Mouse (Mus musculus): Measurements from ENCODE around the gene Xkr8.
"Not testable (repeated sequence)": the region's sequence is repeated elsewhere in the genome, so short reads cannot be mapped to it uniquely, and the experiment has no call there.

Gene Xkr8

DNA sequence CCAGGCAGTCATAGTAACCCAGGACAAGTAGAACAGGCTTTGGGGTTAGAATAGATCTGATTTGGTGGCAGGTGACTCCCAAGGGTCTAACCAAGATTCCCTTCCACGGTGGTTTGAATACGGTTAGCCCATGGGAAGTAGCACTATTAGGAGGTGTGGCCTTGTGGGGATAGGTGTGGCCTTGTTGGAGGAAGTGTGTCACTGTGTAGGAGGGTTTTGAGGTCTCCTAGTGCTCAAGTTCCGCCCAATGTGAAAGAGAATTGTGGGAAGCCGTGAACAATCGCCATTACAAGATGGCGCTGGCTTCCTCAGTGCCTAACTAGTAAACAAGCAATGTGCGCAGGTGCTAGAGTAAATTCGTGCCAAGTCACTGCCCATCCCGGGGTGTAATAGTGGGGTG lies 4.8 kb upstream of the Xkr8 start:
- in situ Hi-C loops (cut with MboI, MseI) = not testable (repeated sequence)

DNA sequence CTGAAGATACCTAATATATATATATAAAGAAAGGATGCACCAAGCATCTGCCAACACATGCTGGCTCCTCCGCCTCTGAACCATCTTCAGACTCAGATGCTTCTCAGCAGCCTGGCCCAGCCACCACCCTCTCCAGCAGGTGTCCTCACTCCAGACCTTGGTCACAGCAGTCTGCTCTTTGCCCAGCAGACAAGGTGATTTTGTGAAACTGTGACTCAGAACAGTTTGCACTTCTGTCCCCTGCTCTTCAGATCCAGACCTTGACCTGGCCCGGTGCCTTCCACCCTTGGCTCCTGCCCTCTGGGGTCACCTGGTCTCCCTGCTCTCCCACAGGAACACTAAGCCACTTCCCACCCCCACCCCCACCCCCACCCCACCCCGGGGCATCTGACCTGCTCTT lies 3.5 kb upstream of the Xkr8 start:
- in situ Hi-C loops (cut with MboI, MseI) = no loop called here

DNA sequence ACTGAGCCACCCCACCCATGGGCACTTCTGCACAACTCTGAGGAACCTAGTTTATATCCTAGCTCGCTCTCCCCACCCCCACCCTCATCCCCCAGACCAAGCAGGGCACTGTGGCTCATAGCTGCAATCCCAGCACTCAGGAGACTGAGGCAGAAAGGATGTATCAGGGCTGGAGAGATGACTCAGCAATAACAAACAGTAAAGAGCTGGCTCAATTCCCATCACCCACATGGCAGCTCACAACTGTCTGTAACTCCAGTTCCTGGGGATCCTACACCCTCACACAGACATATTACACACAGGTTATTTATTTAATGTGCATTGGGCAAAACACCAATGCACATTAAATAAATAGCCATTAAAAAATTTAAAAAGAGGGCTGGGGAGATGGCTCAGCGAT lies 3.0 kb upstream of the Xkr8 start:
- in situ Hi-C loops (cut with MboI, MseI) = no loop called here

DNA sequence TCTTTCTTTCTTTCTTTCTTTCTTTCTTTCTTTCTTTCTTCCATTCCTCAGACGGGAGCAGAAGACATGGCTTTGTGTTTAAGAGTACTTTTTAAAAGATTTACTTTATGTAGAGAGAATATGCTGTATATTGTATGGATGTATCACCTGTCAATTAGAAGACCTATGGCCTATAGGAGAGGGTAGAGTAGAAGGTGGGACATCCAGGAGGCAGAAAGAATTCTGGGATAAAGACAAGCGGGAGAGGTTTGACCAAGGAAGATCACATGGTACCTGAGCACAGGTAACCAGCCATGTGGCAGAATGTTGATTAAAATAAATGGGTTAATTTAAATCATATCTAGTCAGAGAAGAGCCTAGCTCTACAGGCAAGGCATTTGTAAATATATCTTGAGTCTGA lies 2.4 kb upstream of the Xkr8 start:
- in situ Hi-C loops (cut with MboI, MseI) = no loop called here

DNA sequence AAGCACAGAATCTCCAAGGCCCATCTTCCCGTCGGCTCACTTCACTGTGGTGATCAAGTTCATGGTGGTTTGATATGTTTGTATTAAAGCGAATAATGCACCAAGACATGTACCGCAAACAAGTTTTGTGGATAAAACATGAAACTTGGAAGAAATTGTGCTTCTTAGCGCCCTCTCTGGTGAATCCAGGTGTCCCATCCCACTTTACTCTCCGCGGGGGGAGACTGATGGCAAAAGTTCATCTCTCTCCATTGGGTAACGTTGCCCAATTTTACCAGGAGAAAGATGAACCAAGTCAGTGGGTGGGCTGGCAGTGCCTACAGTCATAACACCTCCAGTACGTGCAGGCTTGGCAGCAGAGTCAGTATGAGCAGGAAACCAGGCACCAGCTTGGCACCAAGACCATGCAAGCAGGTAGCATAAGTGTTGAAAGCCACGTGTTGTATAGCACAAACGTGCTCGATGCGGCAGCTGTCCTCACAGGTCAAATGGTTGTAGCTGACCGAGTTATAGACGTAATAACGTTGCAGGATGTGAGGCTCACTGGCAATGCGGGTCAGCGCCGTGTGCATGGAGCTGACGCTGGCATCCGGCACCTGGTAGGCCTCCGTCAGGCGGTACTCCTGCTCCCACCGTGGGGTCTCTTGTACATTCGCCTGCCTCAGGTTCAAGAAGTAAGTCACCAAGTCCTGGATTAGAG lies 875 bp upstream of the Xkr8 start:
- in situ Hi-C loops (cut with MboI, MseI) = no loop called here

DNA sequence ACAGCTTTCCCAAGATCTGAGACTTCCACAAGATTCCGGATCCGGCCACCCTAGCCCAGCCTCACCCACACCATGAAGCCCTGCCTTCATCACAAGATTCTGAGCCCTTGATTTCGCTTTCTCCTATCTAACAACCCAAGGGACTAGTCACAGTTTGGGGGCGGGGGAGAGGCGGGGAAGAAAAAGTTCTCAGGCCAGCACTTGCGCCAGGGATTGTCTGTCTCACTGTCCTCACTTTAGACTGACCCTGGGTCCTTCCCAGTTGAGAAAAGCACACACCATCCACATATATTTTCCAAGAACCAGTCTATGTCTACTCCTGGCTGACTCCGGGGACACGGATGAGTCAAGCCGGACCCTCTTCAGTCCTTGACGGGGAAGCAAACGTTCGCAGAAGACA lies 730 bp downstream of the Xkr8 start:
- in situ Hi-C loops (cut with MboI, MseI) = no loop called here

DNA sequence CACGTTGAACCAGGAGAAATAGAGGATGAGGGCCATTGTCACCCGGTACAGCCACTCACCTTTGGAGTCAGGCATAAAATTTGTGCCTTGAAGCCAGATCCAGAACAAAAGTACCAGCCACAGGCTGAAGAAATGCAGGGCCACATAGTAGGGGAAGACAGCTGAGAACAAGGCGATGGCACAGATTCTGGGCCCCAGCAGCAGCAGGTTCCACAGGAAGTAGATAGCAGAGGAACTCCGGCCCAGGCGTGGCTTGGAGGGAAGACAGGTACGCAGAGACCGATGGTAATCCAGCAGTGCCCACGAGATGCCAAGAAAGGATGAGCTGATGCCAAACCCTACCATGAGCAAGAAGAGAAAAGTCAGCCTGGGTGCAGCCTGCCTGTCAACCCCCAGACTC lies 4.1 kb downstream of the Xkr8 start:
- in situ Hi-C loops (cut with MboI, MseI) = no loop called here

DNA sequence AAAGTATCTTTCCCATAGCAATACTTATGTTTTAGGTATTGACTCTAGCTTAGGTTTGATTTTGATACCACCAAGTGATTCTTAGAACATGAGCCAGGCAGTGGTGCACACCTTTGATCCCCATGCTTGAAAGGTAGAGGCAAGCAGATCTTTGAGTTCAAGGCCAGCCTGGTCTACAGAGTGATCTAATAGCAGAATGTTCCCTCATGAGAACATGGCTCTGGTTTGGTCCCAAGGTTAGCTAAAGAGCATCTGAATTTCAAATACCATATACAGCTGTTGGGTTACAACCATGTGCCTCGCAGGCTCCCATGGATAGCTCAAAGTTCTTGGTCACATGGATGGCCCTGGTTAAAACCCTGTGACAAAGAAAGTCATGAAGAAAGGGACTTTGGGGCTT lies 14.1 kb downstream of the Xkr8 start:
- in situ Hi-C loops (cut with MboI, MseI) = no loop called here

DNA sequence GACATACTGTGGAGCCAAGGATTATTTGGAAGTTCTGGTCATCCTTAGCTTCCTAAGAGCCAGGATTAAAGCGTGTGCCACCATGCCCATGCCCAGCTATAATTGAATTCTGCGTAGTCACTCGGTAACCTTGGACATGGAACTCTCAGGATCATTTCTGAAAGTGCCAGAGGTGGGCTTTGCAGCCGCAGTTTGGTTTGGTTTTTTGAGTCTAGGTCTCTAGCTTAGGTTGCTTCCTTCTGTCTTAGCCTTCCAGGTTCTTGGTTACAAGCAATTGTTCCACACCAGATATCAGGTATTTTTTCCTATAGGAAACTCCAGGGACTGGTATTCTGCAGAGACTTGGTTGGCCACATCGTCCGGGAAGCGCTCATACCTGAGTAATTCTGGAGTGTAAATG lies 19.2 kb downstream of the Xkr8 start:
- in situ Hi-C loops (cut with MboI, MseI) = no loop called here

DNA sequence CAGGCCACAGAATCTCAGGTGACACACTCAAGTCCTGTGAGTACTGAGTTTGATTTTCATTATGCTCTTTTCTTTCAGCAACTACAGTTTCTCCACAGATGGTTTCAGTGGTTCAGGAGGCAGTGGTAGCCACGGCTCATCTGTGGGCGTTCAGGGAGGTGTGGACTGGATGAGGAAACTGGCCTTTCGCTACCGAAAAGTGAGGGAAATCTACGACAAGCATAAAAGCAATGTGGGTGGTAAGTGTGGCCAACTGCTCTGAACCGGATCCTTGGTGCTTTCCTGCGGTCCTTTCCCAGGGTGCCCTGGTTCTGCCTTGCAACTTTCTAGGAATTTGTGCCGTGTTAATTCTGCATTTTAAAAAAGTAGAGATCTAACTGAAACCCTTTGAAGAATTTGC lies 25.5 kb downstream of the Xkr8 start:
- in situ Hi-C loops (cut with MboI, MseI) = no loop called here

DNA sequence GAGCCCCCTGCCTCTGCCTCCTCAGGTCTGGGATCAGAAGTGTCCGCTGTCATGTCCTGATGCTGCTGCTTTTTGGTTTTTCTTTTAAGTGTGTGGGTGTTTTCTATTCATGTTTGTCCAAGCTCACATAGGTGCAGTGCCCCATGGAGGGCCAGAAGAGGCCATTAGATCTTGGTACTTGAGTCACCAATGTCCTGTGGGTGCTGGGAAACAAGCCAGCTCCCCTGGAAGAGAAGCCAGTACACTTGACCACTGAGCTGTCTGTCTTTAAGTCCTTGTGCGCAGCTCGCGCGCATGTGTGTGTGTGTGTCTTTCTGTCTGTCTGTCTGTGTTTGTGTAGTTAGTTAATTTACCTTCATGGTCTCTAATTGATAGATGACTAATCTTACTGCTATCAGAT lies 30.3 kb downstream of the Xkr8 start:
- in situ Hi-C loops (cut with MboI, MseI) = no loop called here

DNA sequence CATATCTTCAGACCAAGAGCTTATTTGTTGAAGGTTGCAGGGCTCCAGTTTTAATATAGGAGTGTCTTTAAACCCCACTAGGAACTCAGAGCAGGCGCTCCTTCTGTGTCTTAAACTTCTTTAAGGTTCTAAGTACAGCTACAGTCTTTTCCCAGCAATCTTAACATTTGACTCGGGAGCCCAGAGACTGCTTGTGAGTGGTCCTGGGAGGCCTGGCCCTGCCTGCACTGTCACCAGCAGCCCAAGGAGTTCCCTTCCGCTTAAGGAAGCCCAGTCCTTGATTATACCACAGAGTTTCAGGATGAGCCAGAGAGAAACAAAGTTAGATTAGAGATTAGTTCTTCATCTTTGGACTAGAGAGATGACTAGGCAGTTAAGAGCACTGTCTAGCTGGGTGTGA lies 39.0 kb downstream of the Xkr8 start:
- in situ Hi-C loops (cut with MboI, MseI) = no loop called here

DNA sequence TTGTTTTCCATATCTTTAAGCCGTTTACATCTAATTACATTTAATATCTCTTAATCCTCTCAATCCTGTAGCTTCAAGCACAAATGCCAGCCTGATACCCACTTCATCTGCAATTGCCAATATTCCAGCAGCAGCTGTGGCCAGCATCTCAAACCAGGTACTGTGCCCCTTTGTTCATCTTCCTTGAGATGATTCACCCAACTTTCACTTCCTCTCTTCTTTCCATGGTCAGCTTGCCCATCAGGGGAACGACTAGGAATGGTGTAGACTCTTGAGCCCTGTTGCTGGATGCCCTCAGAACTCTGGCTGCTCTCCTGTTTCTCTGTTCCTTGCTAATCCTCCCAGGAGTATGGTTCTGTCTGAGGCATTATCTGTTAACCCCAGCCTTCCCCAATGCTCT lies 42.7 kb downstream of the Xkr8 start:
- in situ Hi-C loops (cut with MboI, MseI) = no loop called here

DNA sequence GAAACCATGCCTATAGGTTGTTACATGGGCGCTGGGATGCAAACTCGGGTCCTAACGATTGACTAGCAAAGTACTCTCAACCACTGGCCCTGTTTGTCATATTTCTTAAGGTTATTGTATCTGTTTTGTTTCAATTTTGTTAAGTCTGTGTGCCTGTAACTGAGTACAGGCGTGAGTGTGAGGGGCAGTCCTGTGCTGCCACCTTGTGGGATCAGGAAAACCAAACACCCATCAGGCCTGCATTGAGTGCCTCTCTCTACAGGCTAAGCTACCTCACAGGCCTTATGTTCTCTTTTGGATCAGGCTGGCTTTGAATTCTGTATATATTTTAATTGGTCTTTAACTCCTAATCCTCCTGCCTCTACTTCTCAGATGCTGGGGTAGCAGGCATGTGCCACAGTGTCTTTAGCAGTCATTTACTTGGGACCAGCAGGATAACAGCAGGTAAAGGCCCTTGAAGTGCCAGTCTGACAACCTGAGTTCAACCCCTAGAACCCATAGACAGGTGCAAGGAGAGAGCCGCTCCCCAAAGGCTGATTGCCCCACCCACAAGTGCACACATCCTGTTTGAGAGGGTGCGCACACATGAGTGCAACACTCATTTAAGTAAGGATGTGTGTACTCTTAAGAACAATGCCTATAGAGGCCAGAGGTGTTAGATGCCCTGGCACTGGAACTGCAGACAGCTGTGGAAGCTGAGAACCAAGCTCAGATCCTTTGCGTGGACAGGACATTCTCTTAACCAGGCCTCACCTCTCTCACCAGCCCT lies 55.4 kb downstream of the Xkr8 start:
- in situ Hi-C loops (cut with MboI, MseI) = loop anchor here (10.0 kb wide), 1 partner anchor 432 kb away; no protein-coding TSS in a partner anchor

Measured in T-helper 2 cell (primary cell).